Mouse (Mus musculus) T-cell, adult 66 days (primary cell): ENCODE measurements around the gene 2610042L04Rik. TPM values are rescaled to one million over a fixed set of nuclear protein-coding genes. Genes with fewer than 3 reads are reported as not detected.

ENCODE experiments used
- total RNA-seq, 2 experiments: library from RNA; stranded (reverse); gene quantifications; 3 replicates in 1 of 2; 4 replicates in 1 of 2; pipeline ENCODE4 v1.2.4; 2023

Gene 2610042L04Rik
- total RNA-seq = not detected

DNA sequence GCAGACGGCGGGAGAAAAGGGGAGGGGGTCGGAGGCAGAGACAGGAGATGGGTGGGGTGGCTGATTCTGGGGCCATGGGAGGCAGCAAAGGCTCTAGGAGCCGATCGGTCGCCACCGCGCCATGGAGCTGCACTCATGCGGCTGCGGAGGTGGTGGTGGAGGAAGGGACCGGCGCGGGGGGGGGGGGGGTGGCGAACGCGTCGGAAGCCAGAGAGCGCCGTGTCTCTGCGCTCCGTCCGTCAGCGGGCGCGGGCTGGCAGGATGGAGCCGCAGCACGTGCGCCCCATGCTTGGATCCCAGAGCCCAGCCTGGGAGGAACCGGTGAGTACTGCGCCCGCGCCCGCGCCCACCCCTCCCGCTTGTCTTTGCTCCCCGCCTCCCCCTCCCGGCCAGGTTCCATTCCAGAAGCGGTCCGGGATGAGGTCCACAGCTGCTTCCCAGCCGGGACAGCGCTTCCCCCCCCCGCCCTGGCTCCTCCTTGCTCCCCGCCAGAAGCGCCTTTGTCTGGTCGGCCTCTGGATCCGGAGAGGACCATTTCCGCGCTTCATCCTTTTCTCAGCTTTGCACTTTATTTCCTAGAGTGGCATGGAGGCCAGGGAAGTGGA is at the start of gene 2610042L04Rik:
2610042L04Rik (plus strand) TSS at position 288 of the 605 bp plus-strand sequence.

DNA sequence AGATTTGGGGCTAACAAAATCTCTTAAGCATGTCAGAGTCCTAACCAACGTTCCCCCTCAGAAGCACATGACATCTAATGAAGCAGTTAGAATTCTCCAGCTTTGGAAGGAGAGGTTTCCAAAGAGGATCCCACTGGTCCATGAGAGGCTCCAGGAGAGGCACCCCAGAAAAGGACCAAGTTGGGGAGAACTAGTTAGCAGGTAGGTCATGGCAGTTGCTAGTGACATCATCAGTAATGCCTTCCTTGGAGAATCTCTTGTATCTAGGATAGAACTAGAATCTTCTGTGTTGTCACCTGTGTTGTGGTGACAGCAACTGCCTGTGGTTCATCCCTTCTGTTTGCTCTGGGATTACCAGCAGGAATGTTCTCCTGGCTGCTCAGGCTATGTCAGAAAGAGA is 17.6 kb upstream of the 2610042L04Rik start, which contains the start of gene Gm3149:
Gm3149 (plus strand) TSS at position 301 of the 400 bp plus-strand sequence.

DNA sequence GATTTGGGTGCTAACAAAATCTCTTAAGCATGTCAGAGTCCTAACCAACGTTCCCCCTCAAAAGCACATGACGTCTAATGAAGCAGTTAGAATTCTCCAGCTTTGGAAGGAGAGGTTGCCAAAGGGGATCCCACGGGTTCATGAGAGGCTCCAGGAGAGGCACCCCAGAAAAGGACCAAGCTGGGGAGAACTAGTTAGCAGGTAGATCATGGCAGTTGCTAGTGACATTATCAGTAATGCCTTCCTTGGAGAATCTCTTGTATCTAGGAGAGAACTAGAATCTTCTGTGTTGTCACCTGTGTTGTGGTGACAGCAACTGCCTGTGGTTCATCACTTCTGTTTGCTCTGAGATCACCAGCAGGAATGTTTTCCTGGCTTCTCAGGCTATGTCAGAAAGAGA is 62.7 kb downstream of the 2610042L04Rik start, which contains the start of gene Gm3159:
Gm3159 (plus strand) TSS at position 301 of the 400 bp plus-strand sequence.

Other genes with a start within 250 kb of the 2610042L04Rik start
- 1 to 10 TPM in 1 of 2 experiments, not detected in 1; 2.4 TPM for gene Gm8108, start 224.2 kb upstream of the 2610042L04Rik start, total RNA-seq
- gene Gm3127, start 169.7 kb upstream of the 2610042L04Rik start, total RNA-seq = not detected
- gene Gm2974, start 152.2 kb upstream of the 2610042L04Rik start, total RNA-seq = not detected
- not detected for gene Gm3138, start 85.1 kb upstream of the 2610042L04Rik start, total RNA-seq
- gene Gm3149, start 17.5 kb upstream of the 2610042L04Rik start, total RNA-seq = not detected
- not detected for gene Gm3159, start 62.8 kb downstream of the 2610042L04Rik start, total RNA-seq
- not detected for gene Gm3164, start 80.7 kb downstream of the 2610042L04Rik start, total RNA-seq
- not detected for gene Gm3173, start 96.2 kb downstream of the 2610042L04Rik start, total RNA-seq
- not detected for gene Gm3182, start 147.0 kb downstream of the 2610042L04Rik start, total RNA-seq
- gene Gm3047, start 220.6 kb downstream of the 2610042L04Rik start, total RNA-seq = not detected